7 mouse cellular contexts compared by ENCODE assay signal in the genomic region with DNA sequence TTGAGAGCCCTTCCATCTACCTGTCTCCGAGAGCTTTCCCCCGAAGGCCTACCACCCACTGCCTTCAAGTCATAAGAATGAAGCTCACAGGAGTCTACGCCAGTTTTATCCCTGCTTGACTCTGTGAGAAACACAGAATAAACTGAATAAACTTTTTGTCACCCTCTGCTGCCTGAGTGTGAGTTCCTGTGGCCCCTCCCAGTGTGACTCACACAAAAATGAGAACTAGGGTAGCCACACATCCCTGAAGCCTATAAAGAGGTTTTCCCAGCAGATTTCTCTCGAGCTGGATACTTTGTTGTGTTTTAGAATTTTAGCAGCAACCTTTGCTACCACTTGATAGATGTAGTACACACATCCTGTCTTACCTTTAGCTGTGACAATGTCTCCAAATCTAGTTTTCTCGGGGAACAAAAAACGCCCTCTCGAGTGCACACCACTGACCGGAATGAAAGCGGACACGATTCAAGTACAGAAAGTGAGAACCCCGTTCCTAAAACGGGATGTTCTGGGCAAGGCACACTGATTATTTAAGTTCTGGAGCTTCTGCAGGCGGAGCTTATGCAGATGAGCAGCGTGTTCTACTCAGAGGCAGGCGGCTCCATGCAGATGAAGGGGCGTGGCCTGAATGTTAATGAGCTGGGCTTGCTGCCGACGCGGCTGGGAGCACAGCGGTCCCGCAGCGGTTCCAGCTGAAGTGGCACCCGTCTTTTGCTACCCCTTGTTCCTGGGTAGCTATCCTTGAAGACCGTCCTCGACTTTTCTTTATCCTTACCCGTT. TPM values are rescaled to one million over a fixed set of nuclear protein-coding genes. Genes with fewer than 3 reads are reported as not detected.
A peak's percentile ranks its signal among the peaks of the same experiment; 100 is the strongest.
DNase-seq lines count a peak whose midpoint lies in the region; ATAC-seq and TF ChIP-seq lines count a peak whose summit lies in the region.

Gene Kcnab3 (plus strand): TSS at position 631 of the 780 bp plus-strand sequence.

- peaks cover under 1% of the 10 kb centered on the region; the same call in 1 of the 2 replicates for H3K36me3 ChIP-seq in intestine, postnatal 0 days (ENCODE audit: control insufficient read depth, insufficient read depth)
- no peaks in the 10 kb centered on the region for H3K36me3 ChIP-seq in midbrain, embryonic 11.5 days (ENCODE audit: control insufficient read depth, insufficient read depth, low read length)

- peak; percentile 86 for DNase-seq in adipocyte (ENCODE audit: low spot score)
- DNase-seq in embryo, embryonic 11 days, result peak; percentile 94
- peak; percentile 68 to 79 for DNase-seq in gastrocnemius, postnatal 36 days
- DNase-seq in left cerebral cortex, postnatal 4 days, result peak; percentile 79
- peak; percentile 98 for DNase-seq in midbrain, embryonic 11.5 days (ENCODE audit: low spot score, missing footprints)
- DNase-seq in right cerebral cortex, postnatal 4 days, result peak; percentile 75

- peak within 1 kb of the TSS; percentile 46 for H3K9ac ChIP-seq in intestine, postnatal 0 days (ENCODE audit: low read depth, low read length)
- H3K9ac ChIP-seq in midbrain, embryonic 11.5 days (ENCODE audit: low read length), result peak within 1 kb of the TSS; percentile 66

- intact Hi-C loops in gastrocnemius, postnatal 36 days (cut with DNase I), result no loop called here
- intact Hi-C loops in left cerebral cortex, postnatal 4 days (cut with DNase I), result no loop called here

- H3K4me1 ChIP-seq in intestine, postnatal 0 days (replicated peaks; ENCODE audit: control insufficient read depth, insufficient read depth, low read length), result 0 out of 2 replicates have a peak, but pooled peaks cover 2% of the 10 kb centered on the region
- H3K4me1 ChIP-seq in midbrain, embryonic 11.5 days (ENCODE audit: control insufficient read depth, insufficient read depth, low read length), result peaks cover 30% of the 10 kb centered on the region

- H3K27ac ChIP-seq in intestine, postnatal 0 days (ENCODE audit: low read depth, low read length), result peak within 1 kb of the TSS; percentile 28; the same call in 1 of the 2 replicates
- H3K27ac ChIP-seq in midbrain, embryonic 11.5 days (ENCODE audit: low read depth, low read length), result no peak within 1 kb of the TSS

- peak within 1 kb of the TSS; percentile 54 for H3K4me3 ChIP-seq in intestine, postnatal 0 days (ENCODE audit: low read depth, low read length)
- H3K4me3 ChIP-seq in midbrain, embryonic 11.5 days (ENCODE audit: low read depth, low read length), result peak within 1 kb of the TSS; percentile 50

- H3K9me3 ChIP-seq in intestine, postnatal 0 days (ENCODE audit: control insufficient read depth), result no peaks in the 10 kb centered on the region
- no peaks in the 10 kb centered on the region for H3K9me3 ChIP-seq in midbrain, embryonic 11.5 days (ENCODE audit: control insufficient read depth, low read length)

- peaks cover 5% of the 10 kb centered on the region; the same call in 1 of the 2 replicates for H3K27me3 ChIP-seq in intestine, postnatal 0 days (replicated peaks; ENCODE audit: control insufficient read depth, insufficient read depth, low read length)
- peaks cover 16% of the 10 kb centered on the region for H3K27me3 ChIP-seq in midbrain, embryonic 11.5 days (ENCODE audit: control insufficient read depth, insufficient read depth, low read length)

- no peak for TF ChIP-seq CTCF in intestine, postnatal 0 days (IDR thresholded peaks at IDR 0.05; ENCODE audit: low read depth)

- WGBS in intestine, postnatal 0 days, result 10% methylated on average over 26 of the region's 26 CpGs
- 12% methylated on average over 26 of the region's 26 CpGs for WGBS in midbrain, embryonic 11.5 days

- H3K4me2 ChIP-seq in intestine, postnatal 0 days (replicated peaks; ENCODE audit: low read depth), result peak within 1 kb of the TSS; percentile 99
- H3K4me2 ChIP-seq in midbrain, embryonic 11.5 days, result peak within 1 kb of the TSS; percentile 91

- peak; percentile 54 for ATAC-seq in intestine, postnatal 0 days
- ATAC-seq in midbrain, embryonic 11.5 days (ENCODE audit: low FRiP score), result peak; percentile 71

RNA-seq across cellular contexts. Expression of gene Kcnab3, which starts in this region (rescaled TPM):
- under 1 TPM in 1 of 2 experiments, not detected in 1; 0.10 TPM for total RNA-seq in gastrocnemius, postnatal 36 days (2021)
- 1.3 and 1.4 TPM in 2 replicates for polyA plus RNA-seq in intestine, postnatal 0 days (2015; fragmentation: Nextera tagmentation; extraction: Ambion mirVana)
- total RNA-seq in left cerebral cortex, postnatal 4 days (2021), result 10 to 100 TPM in 1 of 2 experiments, 1 to 10 TPM in 1; 8.8 to 12.6 TPM
- 1.8 and 2.9 TPM in 2 replicates for polyA plus RNA-seq in midbrain, embryonic 11.5 days (2014; fragmentation: Nextera tagmentation; extraction: Ambion mirVana)

Comparison
In these comparisons a context has a peak if more than half of its experiments do, and no peak if none do; other contexts are left out.
1. RNA of gene Kcnab3 (total RNA-seq): 8.8 to 12.6 TPM in left cerebral cortex, postnatal 4 days; 0.10 TPM in gastrocnemius, postnatal 36 days; every median in the first group is over 4 times any median in the second.
2. Peak in DNase-seq in gastrocnemius, postnatal 36 days; RNA of the gene not detected or under 1 TPM.
3. Peak in every context shown above with its lines, with median percentiles within 50 percentile points of each other: DNase-seq.